Mouse (Mus musculus): ENCODE measurements at regions not wholly inside any gene's neighbourhood (a gene's known extent, or its start where the extent isn't known, plus 50 kb on each side); places are given as distances from the start of the nearest gene placed in this dataset.

DNA sequence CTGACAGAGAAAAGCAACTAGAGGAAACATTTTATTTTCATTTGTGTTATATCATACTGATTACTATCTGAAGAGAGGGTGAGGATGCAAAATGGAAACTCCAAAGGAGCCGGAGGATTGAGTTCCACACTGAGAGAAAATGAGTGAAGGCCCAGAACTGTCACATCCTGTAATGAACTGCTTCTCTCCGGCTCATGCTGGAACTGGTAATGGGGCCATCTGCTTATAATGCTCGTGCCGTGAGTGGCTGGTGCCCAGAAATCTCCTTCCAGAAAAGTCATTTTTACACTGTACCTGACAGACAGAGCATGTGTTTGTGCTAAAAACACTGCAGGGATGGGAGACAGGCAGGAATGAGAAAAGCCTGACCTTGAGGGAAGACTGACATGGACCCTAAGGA, 483.5 kb upstream of the Pkdcc start:
- DNase-seq, result no peak

DNA sequence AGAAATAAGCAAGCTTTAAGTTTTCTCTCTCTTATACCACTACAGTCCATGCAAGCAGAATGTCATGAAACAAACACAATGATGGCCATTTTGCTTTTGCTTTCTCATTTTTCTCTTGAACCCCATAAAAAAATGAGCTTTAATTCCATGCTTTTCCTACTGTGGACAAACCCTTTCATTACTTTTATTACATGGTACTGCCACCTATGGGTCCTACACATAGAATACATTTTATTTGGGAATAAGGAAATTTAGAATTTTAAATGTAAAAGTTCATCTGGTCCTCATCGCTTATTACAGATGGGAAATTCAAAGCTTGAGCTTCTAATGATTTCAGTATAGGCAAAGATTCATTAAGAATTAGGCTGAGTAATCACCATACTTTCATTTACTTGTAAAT, 472.6 kb upstream of the Pkdcc start:
- DNase-seq, result no peak

DNA sequence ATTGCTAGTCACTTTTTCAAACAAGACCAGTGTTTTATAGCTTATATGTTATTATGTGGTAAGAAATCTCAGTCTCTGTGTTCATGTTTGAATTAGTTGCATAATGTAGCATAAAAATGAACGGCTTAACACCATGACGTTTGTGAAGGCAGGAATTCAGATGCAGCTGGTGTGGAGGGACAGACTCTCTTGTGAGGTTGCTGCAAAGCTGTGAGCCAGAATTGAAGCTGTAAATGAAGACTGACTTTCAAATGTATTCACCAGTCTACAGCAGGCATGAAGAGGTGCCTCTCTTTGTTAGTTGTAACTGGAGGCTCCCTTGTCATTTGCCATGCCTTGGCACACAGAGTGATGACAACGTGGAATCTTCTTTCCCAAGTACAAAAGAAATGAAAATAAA, 457.7 kb upstream of the Pkdcc start:
- no peak for DNase-seq

DNA sequence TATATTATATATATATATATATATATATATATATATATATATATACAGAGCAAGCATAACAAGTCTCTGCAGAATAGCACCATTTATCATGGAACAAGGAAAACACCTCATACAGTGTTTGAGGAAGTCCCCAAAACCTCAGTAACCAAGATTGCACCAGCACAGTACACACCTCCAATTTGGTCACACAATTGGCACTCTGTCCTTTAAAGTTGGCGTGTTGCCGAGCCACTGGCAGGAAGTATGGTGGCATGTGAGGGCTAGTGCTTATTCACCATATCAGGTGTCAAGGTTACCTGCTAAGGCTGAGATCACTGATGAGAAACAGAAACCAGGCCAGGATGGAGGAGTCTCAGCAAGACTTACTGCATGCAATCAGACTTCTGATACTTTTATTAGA, 436.0 kb upstream of the Pkdcc start:
- DNase-seq, result no peak

DNA sequence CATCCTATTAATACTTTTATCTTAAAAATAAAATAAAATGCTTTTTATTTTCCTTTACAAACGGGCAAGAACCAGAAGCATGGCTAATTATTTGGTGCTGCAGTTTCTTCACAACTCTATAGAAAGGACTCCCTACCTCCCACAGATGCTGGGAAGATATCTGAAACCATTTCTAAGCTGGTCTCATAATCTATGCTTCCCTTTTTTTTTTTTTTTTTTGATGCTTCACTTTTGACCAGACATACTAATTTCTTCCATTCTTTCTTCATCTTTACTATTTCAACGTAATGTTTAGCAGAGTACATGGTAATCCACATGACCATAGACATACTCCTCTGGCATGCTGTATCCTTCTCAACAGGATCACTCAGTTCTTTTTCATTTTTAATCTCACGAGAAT, 393.0 kb upstream of the Pkdcc start:
- DNase-seq, result no peak

DNA sequence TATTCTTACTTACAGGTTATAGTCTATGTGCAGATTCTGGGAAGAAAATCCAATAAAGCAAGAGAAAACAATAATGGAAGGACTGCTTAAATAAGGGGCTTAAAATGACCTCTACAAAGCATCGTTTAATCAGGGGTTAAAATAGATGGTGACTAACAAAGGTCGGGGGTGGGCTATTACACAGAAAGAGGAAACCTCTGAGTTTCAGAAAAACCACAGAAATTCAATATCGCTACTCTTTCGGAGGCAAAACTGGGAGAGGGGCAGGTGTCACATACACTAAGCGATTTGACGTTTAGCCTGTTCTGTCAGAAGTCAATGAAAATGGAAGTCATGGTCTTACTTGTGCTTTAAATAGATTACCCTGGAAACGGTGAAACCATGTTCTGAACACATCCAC, 391.0 kb upstream of the Pkdcc start:
- DNase-seq, result no peak

DNA sequence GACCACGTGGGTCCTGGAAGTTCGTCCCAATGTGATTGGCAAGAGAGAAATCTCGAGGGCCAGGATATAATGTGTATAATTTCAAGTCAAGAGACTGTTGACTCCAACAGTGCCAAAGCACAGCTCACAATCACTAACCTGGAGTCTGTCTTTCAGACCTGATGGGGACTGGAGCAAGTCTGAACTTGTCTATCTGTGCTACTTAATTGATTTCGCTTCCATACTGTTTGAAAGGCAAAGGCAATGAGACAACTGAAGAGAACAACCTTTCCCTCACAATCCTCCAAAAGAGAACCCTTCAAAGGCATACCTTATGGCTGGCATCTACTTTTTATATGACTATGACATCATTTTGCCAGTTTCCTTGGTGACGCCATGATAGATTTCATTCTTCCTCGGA, 390.5 kb upstream of the Pkdcc start:
- no peak for DNase-seq

DNA sequence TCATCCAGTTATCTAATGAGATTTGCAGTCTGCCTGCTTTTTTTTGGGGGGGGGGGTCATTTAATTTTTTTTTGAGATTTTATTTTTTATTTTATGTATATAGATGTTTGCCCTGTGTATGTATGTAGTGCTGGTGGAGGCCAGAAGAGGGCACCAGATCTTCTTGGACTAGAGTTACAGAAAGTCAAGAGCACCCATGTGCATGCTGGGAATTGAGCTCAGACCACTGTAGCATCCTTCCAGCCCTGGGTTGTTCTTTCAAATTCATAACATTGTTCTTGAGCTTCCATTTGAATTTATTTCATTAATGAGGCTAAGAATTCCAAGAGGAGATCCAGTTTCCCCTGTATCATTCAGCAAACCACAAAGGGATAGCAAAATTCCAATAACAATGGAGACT, 387.9 kb upstream of the Pkdcc start:
- peak in 1 of 2 experiments; percentile 36 for DNase-seq

DNA sequence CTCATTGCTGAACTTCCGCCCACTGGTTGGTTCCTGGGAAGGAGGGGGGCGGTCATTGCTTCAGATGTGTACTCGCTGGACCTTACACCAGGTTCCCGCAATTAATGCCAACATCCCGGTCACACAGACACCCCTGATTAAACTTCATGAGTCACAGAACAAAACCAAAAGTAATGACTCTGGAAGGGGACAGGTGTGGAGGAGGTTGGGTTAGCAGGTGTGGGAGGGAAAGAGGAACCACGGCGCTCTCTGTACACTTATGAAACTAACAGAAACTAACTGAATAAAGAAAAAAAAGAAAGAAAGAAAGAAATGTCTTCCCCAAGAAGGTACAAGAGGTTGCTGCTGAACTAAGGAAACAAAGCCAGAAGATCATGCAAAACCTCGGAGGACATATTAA, 387.3 kb upstream of the Pkdcc start:
- DNase-seq, result no peak

DNA sequence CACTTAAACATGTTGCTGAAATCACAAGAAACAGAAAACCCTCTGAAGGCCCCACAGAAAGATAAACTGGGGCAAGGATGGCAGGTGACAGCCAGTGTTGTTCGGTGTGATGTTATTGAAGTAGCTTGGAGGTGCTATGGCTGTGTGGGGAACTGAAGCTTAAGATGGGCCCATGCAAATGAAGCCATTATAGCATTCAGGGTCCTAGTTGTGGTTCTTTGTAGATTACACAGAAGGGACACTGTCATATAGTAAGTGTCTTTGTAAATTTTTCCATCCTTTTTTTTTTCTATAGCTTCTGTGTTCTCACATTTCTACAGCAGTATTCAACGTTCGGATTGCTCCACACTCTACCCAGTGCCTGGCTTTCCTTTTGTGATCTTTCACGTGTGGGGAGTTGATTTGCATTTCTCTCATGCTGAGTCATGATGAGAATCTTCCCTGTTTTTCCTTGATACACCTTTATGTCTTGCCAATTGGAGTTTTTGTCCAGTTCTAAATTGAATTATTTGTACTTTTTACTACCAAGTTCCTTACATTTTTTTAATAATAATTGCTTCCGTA, 386.6 kb upstream of the Pkdcc start:
- no peak for DNase-seq

DNA sequence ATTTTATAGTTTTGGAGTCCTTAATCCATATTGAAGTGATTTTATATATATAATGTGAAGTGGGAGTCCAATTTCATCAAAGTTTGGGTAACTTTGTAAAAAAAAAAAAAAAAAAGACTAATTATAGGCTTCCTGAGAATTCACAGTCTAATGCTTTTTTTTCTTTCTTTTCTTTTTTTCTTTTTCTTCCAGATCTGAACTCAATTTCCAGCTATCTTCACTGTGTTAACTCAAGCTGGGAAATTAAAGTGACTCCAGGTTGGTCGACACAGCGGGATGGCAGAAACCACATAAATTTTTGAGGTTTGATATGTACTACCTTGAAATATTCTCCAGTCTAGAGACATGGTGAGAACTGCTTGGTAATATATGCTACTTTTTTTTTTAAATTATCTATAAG, 385.7 kb upstream of the Pkdcc start:
- no peak for DNase-seq

DNA sequence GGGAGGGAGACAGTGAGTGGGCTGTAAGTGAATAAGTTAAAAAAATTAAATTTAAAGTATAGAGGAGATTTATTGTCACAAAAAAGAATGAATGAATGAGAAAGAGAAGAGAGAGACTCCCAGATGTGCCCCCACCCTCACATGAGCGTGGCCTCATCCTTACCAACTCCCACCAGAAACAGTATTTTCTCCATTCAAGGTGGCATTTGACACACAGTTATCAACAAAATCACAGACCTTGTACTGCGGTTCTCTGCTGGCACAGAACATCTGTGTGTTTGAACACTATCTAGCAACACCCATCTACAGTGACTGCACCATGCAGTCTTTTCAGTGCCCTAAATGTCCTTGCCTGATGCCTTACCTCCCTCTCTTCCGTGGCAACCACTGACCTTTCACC, 380.9 kb upstream of the Pkdcc start:
- no peak for DNase-seq

DNA sequence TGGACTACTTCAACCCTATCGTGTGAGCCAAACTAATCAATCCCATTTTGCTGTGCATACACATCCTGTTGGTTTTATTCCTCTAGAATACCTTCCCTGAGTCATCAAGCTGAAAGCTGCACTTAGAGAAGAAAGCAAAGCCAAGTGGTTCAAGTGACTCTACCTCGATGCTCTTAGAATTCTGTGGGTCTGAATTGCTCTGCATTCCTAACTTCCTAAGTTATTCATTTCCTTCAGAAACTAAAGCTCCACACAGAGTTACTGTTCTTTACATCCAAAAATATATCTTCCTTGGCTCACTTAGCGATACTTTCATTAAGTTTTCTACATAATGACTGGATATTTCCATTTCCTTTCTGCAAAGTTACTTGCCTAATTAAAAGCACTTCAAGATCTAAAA, 379.0 kb upstream of the Pkdcc start:
- no peak for DNase-seq

DNA sequence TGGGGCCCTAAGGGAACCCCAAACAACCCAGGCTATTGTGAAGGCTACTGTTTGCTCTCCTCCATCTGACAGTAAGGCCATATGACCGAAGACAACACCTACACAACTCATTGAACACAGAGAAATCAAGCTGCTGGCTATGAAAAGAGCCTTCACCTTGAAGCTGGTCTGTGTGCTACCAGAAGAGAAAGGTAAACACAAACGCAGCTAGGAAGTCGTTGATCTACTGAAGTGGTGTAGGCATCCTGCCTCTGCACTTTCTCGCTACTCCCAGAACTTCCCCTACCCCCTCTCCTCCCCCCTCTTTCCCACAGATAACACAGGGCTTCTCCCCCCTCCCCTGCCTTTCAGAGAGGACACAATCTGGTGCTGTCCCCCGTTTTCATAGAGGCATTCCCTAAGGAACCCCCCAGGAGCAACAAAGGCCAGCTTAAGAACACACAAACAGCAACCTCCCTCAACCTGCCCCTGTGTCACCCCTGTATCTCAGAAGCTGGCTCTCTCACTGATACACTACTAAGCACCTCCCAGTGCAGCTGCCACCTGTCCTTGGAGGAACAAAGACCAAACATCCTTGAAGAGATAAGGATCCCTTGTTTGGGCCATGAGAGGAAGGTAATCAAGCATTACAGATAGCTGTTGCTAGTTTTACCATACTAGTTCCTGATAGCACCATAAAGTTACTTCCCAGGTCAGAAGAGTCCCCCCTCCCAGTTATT, 368.2 kb upstream of the Pkdcc start:
- DNase-seq, result no peak

DNA sequence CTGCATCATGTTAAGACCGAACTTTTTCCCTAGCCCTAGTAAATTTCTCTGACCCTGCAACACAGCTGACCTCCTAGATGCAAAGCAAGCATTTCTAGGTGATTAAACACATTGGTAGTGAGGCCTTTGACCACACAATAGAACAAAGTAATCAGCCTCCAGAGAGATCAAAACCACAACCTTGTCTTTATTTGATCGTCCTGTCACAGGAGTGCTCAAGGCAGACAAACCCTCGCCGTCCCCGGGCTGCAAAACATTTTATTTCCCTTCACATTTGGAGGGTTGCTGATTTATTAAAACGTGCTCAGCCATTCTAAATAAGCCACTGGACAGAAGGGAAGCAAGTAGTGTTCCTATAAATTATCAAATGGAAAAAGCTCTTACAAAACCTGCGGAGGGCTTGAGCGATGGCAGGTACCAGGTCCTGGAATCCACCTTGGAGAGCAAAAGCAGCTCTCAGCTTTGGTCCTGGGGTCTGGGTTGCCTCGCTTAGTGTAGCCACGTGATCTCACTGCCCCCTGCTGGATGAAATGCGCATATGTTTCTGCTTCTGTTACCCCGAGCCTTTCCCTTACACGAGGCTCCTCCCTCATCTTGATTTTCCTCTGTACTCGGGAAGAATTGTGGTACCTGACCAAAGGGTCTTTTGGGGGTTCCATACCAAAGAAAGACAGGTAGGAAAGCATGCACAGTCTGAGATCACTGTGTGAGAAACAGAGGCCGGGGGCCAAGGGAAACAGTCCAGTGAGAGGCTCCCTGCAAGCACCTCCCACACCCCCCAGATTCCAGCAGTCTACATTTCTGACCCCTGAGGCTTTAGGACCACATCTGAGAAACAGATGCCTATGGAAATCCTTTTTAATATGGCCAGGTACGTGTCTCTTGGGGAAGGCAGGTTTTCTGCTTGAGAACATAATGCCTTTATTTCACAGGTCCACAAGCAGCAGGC, 357.6 kb upstream of the Pkdcc start:
- peak; percentile 80 to 87 for DNase-seq

DNA sequence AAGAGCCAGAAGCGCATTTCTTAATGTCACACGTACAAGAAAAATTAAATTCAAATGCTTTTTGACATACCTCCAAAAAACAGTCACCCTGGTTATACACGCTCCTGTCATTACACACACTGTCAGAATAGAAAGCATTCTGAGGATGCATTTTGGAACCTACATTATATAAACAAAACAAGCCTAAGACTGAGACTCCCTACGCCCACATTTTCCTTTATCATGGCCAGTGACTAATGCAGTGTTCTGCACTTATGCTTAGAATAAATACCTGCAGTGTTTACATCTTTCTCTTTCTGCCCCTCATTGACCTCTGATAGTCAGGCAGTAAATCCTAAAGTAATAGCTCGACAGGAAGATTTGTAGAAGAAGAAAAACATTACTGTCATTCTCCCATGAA, 354.7 kb upstream of the Pkdcc start:
- no peak for DNase-seq

DNA sequence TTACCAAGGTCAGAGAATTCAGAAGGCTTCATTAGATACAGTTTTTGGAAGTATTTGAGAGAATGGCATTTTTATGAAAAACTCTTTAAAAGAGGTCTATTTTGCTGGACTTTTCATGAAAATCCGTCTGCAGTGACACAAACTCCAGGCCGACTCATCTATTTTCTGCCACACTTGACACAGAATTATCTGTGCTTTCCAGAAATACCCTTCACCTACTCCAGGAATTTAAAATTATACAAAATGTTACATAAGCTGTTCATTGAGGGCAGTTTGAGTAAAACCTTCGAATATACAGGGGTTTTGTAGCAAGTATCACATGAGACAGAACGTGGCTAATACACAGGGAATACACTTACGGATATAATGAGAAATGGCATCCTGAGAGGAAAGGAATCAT, 354.1 kb upstream of the Pkdcc start:
- no peak for DNase-seq

DNA sequence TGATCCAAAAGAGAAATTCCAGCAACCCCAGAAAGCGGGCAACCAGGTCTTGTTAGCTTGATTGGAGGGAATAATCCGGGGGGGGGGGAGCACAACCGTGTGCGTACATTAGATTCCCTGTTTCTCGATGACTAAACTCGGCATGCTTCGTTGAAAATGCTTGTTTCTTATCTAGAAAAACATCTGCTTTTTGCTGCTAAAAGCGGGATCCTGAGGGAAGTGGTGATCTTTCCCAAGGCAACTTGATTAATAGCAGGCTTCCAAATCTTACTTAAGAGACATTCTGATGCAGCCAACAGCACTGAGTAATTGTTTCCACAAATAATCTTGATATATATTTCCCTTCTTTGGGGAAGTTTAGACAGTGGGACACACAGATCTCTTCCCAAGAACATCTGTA, 338.0 kb upstream of the Pkdcc start:
- no peak for DNase-seq

DNA sequence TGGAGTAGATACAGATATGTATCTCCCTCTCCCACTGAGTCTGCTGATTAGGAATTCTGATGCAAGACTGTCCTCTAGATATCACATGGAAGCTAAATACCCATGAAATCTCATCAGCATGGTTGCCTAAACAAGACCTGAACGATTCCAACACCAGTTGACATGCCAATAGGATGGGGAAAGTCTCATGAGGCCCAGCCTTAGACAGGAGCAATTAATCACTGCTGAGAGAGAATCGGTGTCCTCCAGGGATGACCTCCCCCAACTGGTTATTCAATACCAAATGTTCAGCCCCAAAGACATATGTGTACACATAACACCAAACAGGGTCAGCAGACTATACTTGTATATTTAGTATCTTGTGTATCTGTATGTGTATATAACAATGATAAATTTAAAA, 314.5 kb upstream of the Pkdcc start:
- DNase-seq, result no peak

DNA sequence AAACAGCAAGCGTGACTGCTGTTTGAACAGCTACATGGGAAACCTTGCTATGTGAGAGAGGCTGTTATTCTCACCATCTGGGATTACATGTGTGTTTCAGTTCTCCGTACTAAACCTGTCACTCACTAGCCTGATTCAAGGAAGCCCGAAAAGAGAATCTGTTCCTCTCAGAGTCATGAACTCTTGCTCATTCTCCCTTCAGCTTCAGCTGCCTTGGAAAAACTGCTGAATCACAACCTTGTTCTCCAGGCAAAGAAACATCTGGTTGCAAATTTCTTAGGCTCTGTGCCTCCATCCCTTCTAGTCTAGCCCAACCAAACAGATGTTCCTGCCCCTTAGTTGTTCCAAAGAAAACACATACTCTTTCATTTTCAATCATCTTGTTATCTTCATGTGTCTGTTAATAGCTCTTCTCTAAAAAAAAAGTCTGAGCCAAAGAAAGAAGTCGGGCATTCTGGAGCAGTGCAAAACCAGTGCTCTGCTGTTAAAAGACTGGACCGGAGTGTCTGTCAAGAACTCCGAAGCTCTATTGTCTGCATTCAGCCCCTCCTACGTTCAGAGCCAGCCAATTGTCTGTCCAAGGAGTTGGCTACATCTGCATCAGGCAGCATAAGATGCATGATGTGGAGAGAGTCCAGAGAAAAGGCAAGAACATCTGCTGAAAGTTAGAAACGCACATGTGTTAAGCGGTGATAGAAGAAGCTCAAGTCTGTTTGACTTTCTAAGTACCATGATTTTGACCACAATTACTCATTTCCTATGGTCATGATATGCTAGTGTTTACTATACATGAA, 313.8 kb upstream of the Pkdcc start:
- DNase-seq, result no peak

DNA sequence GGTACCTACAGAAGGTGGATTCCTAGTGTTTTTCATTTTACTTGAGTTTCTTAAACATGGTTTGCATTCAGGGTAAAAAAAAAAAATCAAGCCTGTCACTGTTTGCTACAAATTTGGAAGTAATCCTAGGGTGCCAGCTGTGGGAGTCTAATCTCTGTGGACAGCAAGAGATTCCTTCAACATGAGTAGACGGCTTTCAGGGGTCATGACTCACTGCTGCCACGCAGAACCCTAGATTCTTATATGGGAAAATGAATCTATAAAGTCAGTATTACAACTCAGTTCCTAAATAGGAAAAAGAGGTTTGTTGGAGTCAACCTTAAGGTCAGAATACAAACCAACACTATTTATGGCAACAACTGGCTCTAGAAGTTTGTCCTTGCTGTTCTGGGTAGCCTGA, 310.1 kb upstream of the Pkdcc start:
- DNase-seq, result no peak

DNA sequence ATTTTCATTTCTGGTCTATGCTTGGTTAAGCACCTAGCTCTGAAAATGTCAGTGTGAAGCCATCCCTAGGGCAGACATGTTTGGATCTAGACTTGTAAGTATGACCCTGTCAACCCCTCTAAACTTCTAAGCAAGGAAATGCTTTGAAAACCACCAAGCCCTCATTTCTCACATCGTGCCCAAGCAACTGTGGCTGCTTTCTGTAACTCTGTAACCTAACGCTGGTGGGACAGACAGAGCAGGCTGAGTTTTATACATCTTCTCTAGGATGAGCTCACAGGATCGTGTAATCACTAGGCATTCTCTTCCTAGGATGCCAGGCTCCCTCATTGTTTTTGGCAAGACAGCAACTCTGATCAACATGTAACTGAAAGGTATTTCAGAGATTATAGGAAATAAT, 309.6 kb upstream of the Pkdcc start:
- no peak for DNase-seq

DNA sequence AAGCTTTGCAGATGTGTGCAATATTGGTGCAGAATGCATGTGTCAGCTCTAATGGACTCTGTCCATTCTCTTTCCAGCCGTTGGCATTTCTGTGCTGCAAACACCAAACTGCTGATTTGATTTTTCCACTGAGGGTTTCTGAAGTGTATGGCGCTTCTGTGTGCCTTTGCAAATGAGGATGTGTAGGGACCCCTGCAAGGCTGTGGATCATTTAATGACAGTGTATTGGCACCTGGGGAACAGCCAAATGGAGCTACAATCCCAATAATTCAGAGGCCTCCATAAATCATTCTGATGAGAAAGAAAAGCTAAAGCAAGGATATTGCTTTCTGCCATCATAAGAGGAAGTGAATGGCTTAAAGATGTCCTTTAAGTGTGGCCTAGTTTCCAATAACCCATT, 305.9 kb upstream of the Pkdcc start:
- no peak for DNase-seq

Data from kidney, postnatal 25 days (tissue).